Mouse (Mus musculus) mouse embryonic stem cell (cell line): ENCODE data around the gene Neo1.

Source experiments
- in situ Hi-C, 2 experiments: fragments of 300-500 bp; cut with MboI; formaldehyde crosslinking; loops; 1 replicate in 1 of 2; 3 replicates in 1 of 2; pipeline ENCODE4 v1.14.3; 2019 to 2020; ENCODE audit warnings: low sequenced_read_pairs in 2 of 2, low pct_unique_long_range_greater_than_20kb in 1 of 2, mixed read lengths in 1 of 2; ENCODE audit not compliant: unreplicated experiment in 1 of 2

Gene Neo1

GRCm38 (mm10) chr9:58876946-58877625 lies 159.2 kb downstream of the Neo1 start:
- in situ Hi-C loops, result loop anchor here (10.0 kb wide), 1 partner anchor 162 kb away; no protein-coding TSS in a partner anchor

- in situ Hi-C loops, result loop anchor here (10.0 kb wide), 1 partner anchor 161 kb away; no protein-coding TSS in a partner anchor
Measured at GRCm38 (mm10) chr9:58875439-58875838, 160.8 kb downstream of the Neo1 start.

DNA sequence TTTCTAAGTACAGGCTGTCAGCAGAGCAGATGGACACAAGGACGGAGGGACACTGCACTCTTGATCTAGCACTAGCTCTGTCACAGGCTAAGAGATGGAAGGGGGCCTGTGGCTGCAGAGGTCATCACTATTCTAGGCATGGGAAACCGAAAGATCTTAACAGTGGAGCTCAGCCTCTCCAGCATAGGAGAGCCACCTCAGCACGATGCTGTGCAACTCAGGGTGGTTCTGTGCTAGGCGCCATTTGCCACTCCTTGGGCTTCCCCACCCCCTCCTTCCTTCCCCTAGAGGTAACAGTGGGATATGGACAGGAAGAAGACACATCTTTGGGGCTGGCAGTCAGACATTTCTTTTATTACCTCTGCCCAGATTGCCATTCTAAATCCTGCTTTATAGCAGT lies 161.9 kb downstream of the Neo1 start:
- in situ Hi-C loops, result loop anchor here (10.0 kb wide), 1 partner anchor 160 kb away; no protein-coding TSS in a partner anchor

DNA sequence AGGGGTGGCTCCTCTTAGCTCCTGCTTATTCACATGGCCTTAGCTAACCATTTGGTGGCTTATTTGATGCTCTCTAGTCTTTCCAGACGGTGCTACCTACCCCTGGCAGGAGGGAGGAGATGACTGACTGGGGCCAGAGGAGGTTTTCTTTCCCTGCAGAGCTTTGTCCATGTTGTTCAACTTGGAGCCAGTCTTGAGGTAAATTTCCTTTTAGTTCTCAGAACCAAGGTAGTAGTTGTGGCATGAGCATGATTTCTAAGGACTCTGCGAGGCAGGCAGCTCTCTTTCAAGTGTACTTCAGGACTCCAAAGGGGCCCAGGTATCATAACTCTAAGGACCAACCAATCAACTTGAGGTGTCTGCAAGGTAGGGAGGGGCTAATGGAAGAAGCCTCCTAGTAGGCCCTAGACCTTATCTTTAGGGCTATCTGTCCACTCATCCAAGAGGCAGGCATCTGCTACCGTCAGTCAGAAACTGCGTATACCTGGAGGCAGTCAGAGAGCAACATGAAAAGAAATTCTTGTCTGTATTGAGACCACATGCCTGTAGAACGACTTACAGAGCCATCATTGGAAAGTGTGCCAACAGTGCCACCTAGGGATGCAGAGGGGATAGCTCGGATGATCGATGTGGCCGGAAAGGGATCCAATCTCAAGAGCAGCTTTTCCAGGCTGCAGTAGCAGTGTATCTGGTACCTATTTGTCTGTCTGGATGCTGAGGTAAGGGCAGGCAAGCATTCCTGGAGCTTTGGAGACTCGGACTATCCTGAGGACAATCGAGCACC lies 162.5 kb downstream of the Neo1 start:
- in situ Hi-C loops, result loop anchor here (10.0 kb wide), 1 partner anchor 159 kb away; no protein-coding TSS in a partner anchor

GRCm38 (mm10) chr9:58871141-58871540 lies 165.1 kb downstream of the Neo1 start:
- in situ Hi-C loops, result loop anchor here (10.0 kb wide), 1 partner anchor 156 kb away; no protein-coding TSS in a partner anchor

GRCm38 (mm10) chr9:58863826-58864225 lies 172.4 kb downstream of the Neo1 start:
- in situ Hi-C loops, result no loop called here

- in situ Hi-C loops, result no loop called here
Measured at GRCm38 (mm10) chr9:58859080-58859635, 177.1 kb downstream of the Neo1 start.

GRCm38 (mm10) chr9:58854931-58855330 lies 181.3 kb downstream of the Neo1 start:
- in situ Hi-C loops, result no loop called here

- in situ Hi-C loops, result no loop called here
Measured at GRCm38 (mm10) chr9:58849576-58850315, 186.5 kb downstream of the Neo1 start.

- in situ Hi-C loops, result no loop called here
Measured at GRCm38 (mm10) chr9:58847676-58848075, 188.6 kb downstream of the Neo1 start.

GRCm38 (mm10) chr9:58847008-58847407 lies 189.2 kb downstream of the Neo1 start:
- in situ Hi-C loops, result no loop called here

- in situ Hi-C loops, result no loop called here
Measured at GRCm38 (mm10) chr9:58844597-58844996, 191.6 kb downstream of the Neo1 start.

GRCm38 (mm10) chr9:58841655-58842054 lies 194.6 kb downstream of the Neo1 start:
- in situ Hi-C loops, result no loop called here

- in situ Hi-C loops, result no loop called here
Measured at GRCm38 (mm10) chr9:58838504-58838903, 197.7 kb downstream of the Neo1 start.

GRCm38 (mm10) chr9:58837174-58837573 lies 199.1 kb downstream of the Neo1 start:
- in situ Hi-C loops, result no loop called here

GRCm38 (mm10) chr9:58832939-58833338 lies 203.3 kb downstream of the Neo1 start:
- in situ Hi-C loops, result no loop called here

DNA sequence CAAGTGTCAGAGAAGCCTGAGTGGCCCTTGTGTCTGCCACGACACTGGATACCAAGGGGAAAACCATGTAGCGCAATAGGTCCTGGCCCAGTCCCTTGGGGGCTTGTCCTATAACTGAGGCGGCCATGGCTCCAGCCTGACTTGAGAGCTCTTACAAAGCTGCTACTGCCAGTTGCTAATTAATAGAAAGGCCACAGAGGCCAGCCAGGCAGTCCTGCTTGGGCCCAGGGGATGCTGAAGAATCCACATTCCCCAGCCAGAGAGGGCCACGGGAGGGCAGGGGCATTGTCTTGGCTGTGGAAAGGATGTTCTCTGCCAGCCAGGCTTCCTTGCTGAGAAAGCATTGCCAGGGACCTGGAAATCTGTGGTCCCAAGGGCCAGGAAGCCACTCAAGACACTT lies 206.6 kb downstream of the Neo1 start:
- in situ Hi-C loops, result no loop called here
